Mouse (Mus musculus) bone marrow, adult 2 months (tissue): ENCODE results near the gene Plxna4. TPM values are rescaled to one million over a fixed set of nuclear protein-coding genes. Genes with fewer than 3 reads are reported as not detected.

ENCODE experiments used
- H3K27ac ChIP-seq: fragments of 200-500 bp; 2 replicates; pipeline ENCODE4 v1.5.1; 2012; ENCODE audit warnings: low read depth, mild to moderate bottlenecking, control low read depth, inconsistent platforms, low read length; ENCODE audit not compliant: control insufficient read depth, poor library complexity, insufficient read depth
- H3K4me1 ChIP-seq: fragments of 200-500 bp; 2 replicates; pipeline ENCODE4 v1.6.1; 2011; ENCODE audit warnings: low read length; ENCODE audit not compliant: control insufficient read depth, insufficient read depth
- H3K4me3 ChIP-seq: fragments of 200-500 bp; replicated peaks from 2 replicates; pipeline ENCODE3; 2011; ENCODE audit warnings: mild to moderate bottlenecking, low read depth, low read length, control low read depth; ENCODE audit not compliant: control insufficient read depth
- CTCF ChIP-seq: fragments of 200-500 bp; IDR thresholded peaks from 2 replicates; pipeline ENCODE4 v1.5.1; 2011; ENCODE audit warnings: low read length, control low read depth; ENCODE audit not compliant: control insufficient read depth, insufficient read depth
- POLR2A ChIP-seq: fragments of 200-500 bp; IDR thresholded peaks from 2 replicates; pipeline ENCODE4 v1.6.1; 2011; ENCODE audit warnings: low read depth, mild to moderate bottlenecking, control low read depth, low read length, borderline replicate concordance; ENCODE audit not compliant: control insufficient read depth
- WGBS: fragments of 180-500 bp; shearing (Covaris S2); methylation state at CpG from one replicate; pipeline ENCODE4 v1.1.7; 2018; 5-methylcytosine and 5-hydroxymethylcytosine counted together
- polyA plus RNA-seq: library from polyadenylated mRNA; stranded (reverse); fragments of >200 nt; gene quantifications from 2 replicates; pipeline ENCODE4 v1.2.4, GENCODE M21; 2011; ENCODE audit warnings: low replicate concordance; ENCODE audit not compliant: missing spikeins, insufficient read depth, insufficient read length

The Plxna4 gene
- 3.7 and 6.6 TPM in 2 replicates for polyA plus RNA-seq

GRCm38 (mm10) chr6:32588056-32588671 is at the start of gene Plxna4:
Gene Plxna4 (minus strand): TSS chr6:32588192.
- no peaks in the 10 kb centered on the region for H3K4me1 ChIP-seq
- H3K27ac ChIP-seq, result no peak within 1 kb of the TSS; the same call in 1 of the 2 replicates
- TF ChIP-seq CTCF (no peak), POLR2A (no peak)
- H3K4me3 ChIP-seq, result peak within 1 kb of the TSS; percentile 41
- WGBS, result 2% methylated on average over 34 of the region's 55 CpGs

- no peak overlapping the region for H3K27ac ChIP-seq
- TF ChIP-seq CTCF (no peak), POLR2A (no peak)
- WGBS, result 78% methylated on average over 6 of the region's 6 CpGs
- no peak overlapping the region for H3K4me3 ChIP-seq
- H3K4me1 ChIP-seq, result no peaks in the 10 kb centered on the region
These were observed 49.7 kb upstream of the Plxna4 start for GRCm38 (mm10) chr6:32637568-32638183.

- Histone ChIP-seq H3K27ac (no peak overlapping the region), H3K4me1 (no peaks in the 10 kb centered on the region), H3K4me3 (no peak overlapping the region)
- TF ChIP-seq POLR2A (no peak), CTCF (no peak)
These were observed 22.7 kb upstream of the Plxna4 start for GRCm38 (mm10) chr6:32610712-32611111.

GRCm38 (mm10) chr6:32606787-32607186 is 18.8 kb upstream of the Plxna4 start:
- H3K4me3 ChIP-seq, result no peak overlapping the region
- H3K27ac ChIP-seq, result no peak overlapping the region
- TF ChIP-seq POLR2A (no peak), CTCF (no peak)
- WGBS, result 60% methylated on average over 3 of the region's 3 CpGs
- no peaks in the 10 kb centered on the region for H3K4me1 ChIP-seq

GRCm38 (mm10) chr6:32605581-32605980 is 17.6 kb upstream of the Plxna4 start:
- Histone ChIP-seq H3K27ac (no peak overlapping the region), H3K4me1 (no peaks in the 10 kb centered on the region), H3K4me3 (no peak overlapping the region)
- 34% methylated on average over 3 of the region's 3 CpGs for WGBS
- no peak for TF ChIP-seq POLR2A

- TF ChIP-seq CTCF (no peak), POLR2A (no peak)
- WGBS, result 73% methylated on average over 4 of the region's 4 CpGs
- Histone ChIP-seq H3K27ac (no peak overlapping the region), H3K4me3 (no peak overlapping the region), H3K4me1 (no peaks in the 10 kb centered on the region)
These were observed 16.9 kb upstream of the Plxna4 start for GRCm38 (mm10) chr6:32604901-32605300.

- H3K4me1 ChIP-seq, result no peaks in the 10 kb centered on the region
- TF ChIP-seq CTCF (no peak), POLR2A (no peak)
- no peak overlapping the region for H3K27ac ChIP-seq
- 66% methylated on average over 2 of the region's 2 CpGs for WGBS
- no peak overlapping the region for H3K4me3 ChIP-seq
These were observed 14.1 kb upstream of the Plxna4 start for GRCm38 (mm10) chr6:32602130-32602529.

- H3K27ac ChIP-seq, result no peak overlapping the region
- H3K4me1 ChIP-seq, result no peaks in the 10 kb centered on the region
- WGBS, result 64% methylated on average over 2 of the region's 2 CpGs
These were observed 13.3 kb upstream of the Plxna4 start for GRCm38 (mm10) chr6:32601306-32601705.

More at GRCm38 (mm10) chr6:32601306-32601705, 13.3 kb upstream of the Plxna4 start:
- no peak for TF ChIP-seq CTCF
- no peak for TF ChIP-seq POLR2A
- no peak overlapping the region for H3K4me3 ChIP-seq
